Mouse (Mus musculus) heart, postnatal 0 days (tissue): ENCODE results near the gene Snx9.

Experiments used
- CTCF ChIP-seq: IDR thresholded peaks from 2 replicates; pipeline ENCODE4 v1.5.1; 2016; ENCODE audit warnings: antibody characterized with exemption, control low read depth, low read depth
- EP300 ChIP-seq: IDR thresholded peaks from 2 replicates; pipeline ENCODE4 v1.6.1; 2016; ENCODE audit warnings: antibody characterized with exemption, low read depth

GRCm38 (mm10) chr17:5822541-5822940 is 18.6 kb upstream of the Snx9 start:
- TF ChIP-seq EP300 (no peak), CTCF (no peak)
